Mouse (Mus musculus) limb, embryonic 15.5 days (tissue): ENCODE results near the gene Prpf6. TPM values are rescaled to one million over a fixed set of nuclear protein-coding genes. Genes with fewer than 3 reads are reported as not detected.
A peak's percentile ranks its signal among the peaks of the same experiment; 100 is the strongest.

Experiments
- ATAC-seq: fragments of 200-750 bp; cut with Nextera tagmentation; 2 replicates; pipeline ENCODE4 v1.8.0; 2017; ENCODE audit warnings: low read depth, moderate TSS enrichment; ENCODE audit not compliant: insufficient number of reproducible peaks, low FRiP score, low TSS enrichment
- H3K27ac ChIP-seq: fragments of 300-500 bp; sonication (generic); 2 replicates; pipeline ENCODE4 v1.5.1; 2015; ENCODE audit warnings: moderate library complexity, mild to moderate bottlenecking, inconsistent platforms
- H3K27me3 ChIP-seq: fragments of 300-500 bp; sonication (generic); 2 replicates; pipeline ENCODE4 v1.6.1; 2015; ENCODE audit warnings: inconsistent platforms
- H3K36me3 ChIP-seq: fragments of 300-500 bp; sonication (generic); 2 replicates; pipeline ENCODE4 v1.6.1; 2015; ENCODE audit warnings: inconsistent platforms
- H3K4me1 ChIP-seq: fragments of 300-500 bp; sonication (generic); 2 replicates; pipeline ENCODE4 v1.6.1; 2015; ENCODE audit warnings: inconsistent platforms
- H3K4me2 ChIP-seq: fragments of 300-500 bp; sonication (generic); 2 replicates; pipeline ENCODE4 v1.6.1; 2015; ENCODE audit warnings: mild to moderate bottlenecking, inconsistent platforms
- H3K4me3 ChIP-seq: fragments of 300-500 bp; sonication (generic); 2 replicates; pipeline ENCODE4 v1.5.1; 2015; ENCODE audit warnings: mild to moderate bottlenecking, inconsistent platforms
- H3K9ac ChIP-seq: fragments of 300-500 bp; sonication (generic); 2 replicates; pipeline ENCODE4 v1.6.1; 2015; ENCODE audit warnings: inconsistent platforms
- H3K9me3 ChIP-seq: fragments of 300-500 bp; sonication (generic); 2 replicates; pipeline ENCODE4 v1.6.1; 2016; ENCODE audit warnings: inconsistent platforms
- WGBS: fragments of 180-500 bp; shearing (Covaris S2); methylation state at CpG from one replicate; pipeline ENCODE4 v1.1.7; 2015; 5-methylcytosine and 5-hydroxymethylcytosine counted together
- polyA plus RNA-seq: library from polyadenylated mRNA; unstranded; fragments of >200 nt; fragmentation: Nextera tagmentation; extraction: Ambion mirVana; gene quantifications from 2 replicates; pipeline ENCODE4 v1.2.1, GENCODE M21; 2015

The Prpf6 gene
- polyA plus RNA-seq, 1 experiment from 2014 or later: 63.3 TPM

DNA sequence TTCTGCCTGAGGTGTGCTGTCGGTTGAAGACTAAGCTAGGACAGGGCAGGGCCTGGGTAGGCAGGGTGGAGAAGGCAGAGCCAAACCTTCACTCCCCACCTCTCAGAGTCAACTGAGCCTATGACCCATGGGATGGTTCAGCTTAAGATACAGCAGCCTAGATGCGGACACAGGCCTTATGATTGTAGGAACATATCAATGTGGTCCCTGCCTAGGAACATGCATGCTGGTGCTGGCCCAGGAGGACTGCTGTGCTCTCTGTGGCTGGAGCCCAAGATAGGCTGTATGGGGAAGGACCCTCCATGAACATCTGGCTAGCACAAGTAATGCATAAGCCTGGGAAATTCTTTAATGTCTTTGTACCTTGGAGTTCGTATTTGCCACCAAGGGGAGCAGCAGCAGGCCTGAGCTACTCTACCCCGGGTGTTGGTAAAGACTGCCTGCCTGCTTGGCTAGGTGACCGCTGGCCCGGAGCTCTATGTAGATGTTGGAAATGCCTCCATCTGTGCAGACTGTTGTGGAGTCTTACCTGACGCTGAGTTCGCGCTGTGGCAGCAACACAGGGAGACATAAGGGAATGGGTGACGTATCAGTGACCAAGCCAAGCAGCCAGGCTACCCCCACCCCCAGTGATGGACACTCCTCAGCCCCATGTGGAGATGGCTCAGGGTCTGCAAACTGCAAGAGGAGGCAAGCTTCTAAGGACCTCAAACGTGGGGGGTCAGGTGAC is 19.6 kb upstream of the Prpf6 start:
- 89% methylated on average over 11 of the region's 11 CpGs for WGBS
- peaks cover 5% of the 10 kb centered on the region; the same call in 1 of the 2 replicates for H3K4me1 ChIP-seq
- H3K27me3 ChIP-seq: no peaks in the 10 kb centered on the region
- H3K4me2 ChIP-seq: no peak overlapping the region
- no peak overlapping the region for H3K27ac ChIP-seq
- H3K9ac ChIP-seq: no peak overlapping the region
- H3K9me3 ChIP-seq: no peaks in the 10 kb centered on the region
- H3K4me3 ChIP-seq: no peak overlapping the region
- peaks cover 31% of the 10 kb centered on the region for H3K36me3 ChIP-seq
- no peak for ATAC-seq

DNA sequence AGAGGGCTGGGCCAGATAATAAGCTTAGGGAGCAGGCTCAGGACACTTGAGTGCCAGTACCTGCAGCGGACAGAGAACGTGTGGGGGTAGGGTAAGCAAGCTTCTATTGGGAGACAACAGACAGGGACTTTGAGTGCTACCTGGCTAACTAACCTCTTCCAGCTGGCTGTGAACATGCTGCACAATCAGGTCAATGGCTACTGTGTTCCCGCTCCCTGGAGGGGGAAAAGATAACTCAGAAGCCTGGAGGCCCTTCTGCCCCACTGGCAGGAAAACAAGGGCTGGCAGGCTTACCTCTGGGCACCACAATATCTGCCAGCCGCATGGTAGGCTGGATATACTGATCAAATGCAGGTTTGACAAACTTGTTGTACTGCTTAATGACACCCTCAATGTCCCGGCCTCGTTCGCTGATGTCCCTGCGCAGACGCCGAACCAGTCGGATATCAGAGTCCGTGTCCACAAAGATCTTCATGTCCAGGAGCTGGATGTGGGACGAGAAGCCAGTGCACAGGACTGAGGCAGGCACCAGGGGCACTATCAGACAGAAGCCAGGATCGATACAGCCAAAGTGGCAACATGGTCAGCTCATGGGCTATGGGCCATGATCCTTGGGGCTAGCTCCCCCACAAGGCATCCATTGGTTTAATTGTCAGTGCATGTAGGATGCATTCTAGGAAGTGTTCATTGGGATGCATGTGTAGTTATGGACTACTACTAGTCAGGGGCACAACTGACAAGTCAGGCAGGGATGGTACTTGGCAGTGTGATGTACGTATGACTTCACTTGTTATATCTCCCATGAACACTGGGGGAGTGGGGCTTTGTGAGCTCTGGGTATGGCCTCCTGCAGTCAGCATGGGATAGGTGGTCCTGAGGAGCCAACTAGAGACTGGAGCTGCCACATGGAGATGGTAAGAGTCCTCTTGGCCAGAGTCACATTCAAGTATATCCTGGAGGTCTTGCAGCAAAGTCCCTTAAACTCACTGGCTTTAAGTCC is 18.4 kb upstream of the Prpf6 start:
- no peak overlapping the region for H3K27ac ChIP-seq
- no peak for ATAC-seq
- H3K4me1 ChIP-seq: peaks cover 7% of the 10 kb centered on the region; the same call in 1 of the 2 replicates
- H3K4me3 ChIP-seq: no peak overlapping the region
- 91% methylated on average over 15 of the region's 15 CpGs for WGBS
- H3K36me3 ChIP-seq: peaks cover 31% of the 10 kb centered on the region
- no peak overlapping the region for H3K9ac ChIP-seq
- H3K9me3 ChIP-seq: no peaks in the 10 kb centered on the region
- H3K27me3 ChIP-seq: no peaks in the 10 kb centered on the region
- no peak overlapping the region for H3K4me2 ChIP-seq

GRCm38 (mm10) chr2:181573961-181574360 is 17.7 kb upstream of the Prpf6 start:
- H3K27ac ChIP-seq: no peak overlapping the region
- ATAC-seq: no peak
- no peaks in the 10 kb centered on the region for H3K27me3 ChIP-seq
- no peak overlapping the region for H3K4me3 ChIP-seq
- H3K9ac ChIP-seq: no peak overlapping the region
- peaks cover 8% of the 10 kb centered on the region; the same call in 1 of the 2 replicates for H3K4me1 ChIP-seq
- H3K36me3 ChIP-seq: peaks cover 31% of the 10 kb centered on the region
- 90% methylated on average over 9 of the region's 9 CpGs for WGBS
- H3K9me3 ChIP-seq: no peaks in the 10 kb centered on the region
- H3K4me2 ChIP-seq: no peak overlapping the region

GRCm38 (mm10) chr2:181574921-181575545 is 16.6 kb upstream of the Prpf6 start:
- WGBS: 94% methylated on average over 7 of the region's 7 CpGs
- ATAC-seq: no peak
- no peak overlapping the region for H3K27ac ChIP-seq

GRCm38 (mm10) chr2:181576613-181577012 is 15.1 kb upstream of the Prpf6 start:
- Histone ChIP-seq H3K9me3 (no peaks in the 10 kb centered on the region), H3K4me1 (peaks cover 18% of the 10 kb centered on the region), H3K27ac (no peak overlapping the region), H3K4me3 (no peak overlapping the region), H3K36me3 (peaks cover 31% of the 10 kb centered on the region), H3K4me2 (no peak overlapping the region), H3K9ac (no peak overlapping the region), H3K27me3 (no peaks in the 10 kb centered on the region)
- ATAC-seq: no peak
- WGBS: 91% methylated on average over 2 of the region's 2 CpGs

More at GRCm38 (mm10) chr2:181574921-181575545, 16.6 kb upstream of the Prpf6 start:
- no peak overlapping the region for H3K4me3 ChIP-seq
- peaks cover 31% of the 10 kb centered on the region for H3K36me3 ChIP-seq
- no peak overlapping the region for H3K9ac ChIP-seq
- peaks cover 15% of the 10 kb centered on the region for H3K4me1 ChIP-seq
- H3K4me2 ChIP-seq: no peak overlapping the region
- no peaks in the 10 kb centered on the region for H3K27me3 ChIP-seq
- H3K9me3 ChIP-seq: no peaks in the 10 kb centered on the region

DNA sequence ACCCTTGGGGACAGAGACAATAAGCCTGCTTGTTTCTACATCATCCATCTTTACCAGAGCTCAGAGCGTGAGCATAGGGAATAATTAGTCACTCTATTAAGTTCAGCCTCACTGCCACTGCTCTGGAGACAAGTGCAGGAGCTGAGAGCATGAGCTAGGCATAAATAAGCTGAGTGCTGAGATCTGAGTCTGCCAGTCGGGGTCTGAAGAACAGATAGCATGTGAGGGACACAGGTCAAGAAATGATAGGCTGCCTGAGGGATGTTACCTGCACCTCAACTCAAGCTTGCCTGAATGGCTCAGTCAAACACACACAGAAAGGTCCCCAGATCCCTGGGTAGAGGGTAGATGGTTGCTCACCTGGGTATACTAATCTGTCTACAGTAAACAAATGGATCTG is 14.5 kb upstream of the Prpf6 start:
- 69% methylated on average over 2 of the region's 2 CpGs for WGBS

DNA sequence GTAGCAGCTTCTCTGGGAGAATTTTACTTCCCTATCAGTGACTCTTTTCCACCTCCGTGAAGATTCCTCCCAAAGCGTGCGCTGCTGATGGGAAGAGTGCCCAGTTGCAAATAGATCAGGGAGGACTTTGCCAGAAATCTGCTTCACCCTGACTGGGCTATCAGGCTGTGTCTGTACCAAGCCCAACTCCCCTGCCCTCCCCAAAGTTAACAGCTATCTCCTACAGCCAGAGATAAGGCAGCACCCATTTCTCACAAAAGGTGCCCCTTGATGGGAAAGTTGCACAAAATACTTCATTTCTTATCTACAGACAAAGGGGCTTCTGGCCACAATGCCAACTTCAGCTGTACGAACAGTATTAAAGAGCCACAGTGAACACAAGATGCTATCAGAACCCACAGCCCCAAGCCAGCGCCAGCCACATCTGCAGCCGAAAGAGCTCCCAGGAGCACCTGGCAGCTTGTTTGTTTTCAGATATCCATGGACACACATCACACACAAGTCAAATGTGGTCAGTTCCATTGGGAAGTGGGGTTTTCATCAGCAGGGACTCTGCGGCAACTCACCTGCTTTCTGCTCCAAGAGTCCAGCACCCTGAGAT is 13.6 kb upstream of the Prpf6 start:
- no peak for ATAC-seq
- 82% methylated on average over 7 of the region's 7 CpGs for WGBS
- peaks cover 17% of the 10 kb centered on the region for H3K36me3 ChIP-seq
- H3K9ac ChIP-seq: no peak overlapping the region
- no peak overlapping the region for H3K27ac ChIP-seq
- H3K4me3 ChIP-seq: no peak overlapping the region
- H3K9me3 ChIP-seq: no peaks in the 10 kb centered on the region
- peaks cover 18% of the 10 kb centered on the region for H3K4me1 ChIP-seq
- H3K27me3 ChIP-seq: no peaks in the 10 kb centered on the region
- no peak overlapping the region for H3K4me2 ChIP-seq

More for the DNA sequence above, 14.5 kb upstream of the Prpf6 start:
- H3K27me3 ChIP-seq: no peaks in the 10 kb centered on the region
- no peaks in the 10 kb centered on the region for H3K9me3 ChIP-seq
- H3K4me2 ChIP-seq: no peak overlapping the region
- H3K36me3 ChIP-seq: peaks cover 27% of the 10 kb centered on the region
- no peak overlapping the region for H3K4me3 ChIP-seq
- H3K9ac ChIP-seq: no peak overlapping the region
- H3K27ac ChIP-seq: no peak overlapping the region
- peaks cover 18% of the 10 kb centered on the region for H3K4me1 ChIP-seq
- no peak for ATAC-seq

DNA sequence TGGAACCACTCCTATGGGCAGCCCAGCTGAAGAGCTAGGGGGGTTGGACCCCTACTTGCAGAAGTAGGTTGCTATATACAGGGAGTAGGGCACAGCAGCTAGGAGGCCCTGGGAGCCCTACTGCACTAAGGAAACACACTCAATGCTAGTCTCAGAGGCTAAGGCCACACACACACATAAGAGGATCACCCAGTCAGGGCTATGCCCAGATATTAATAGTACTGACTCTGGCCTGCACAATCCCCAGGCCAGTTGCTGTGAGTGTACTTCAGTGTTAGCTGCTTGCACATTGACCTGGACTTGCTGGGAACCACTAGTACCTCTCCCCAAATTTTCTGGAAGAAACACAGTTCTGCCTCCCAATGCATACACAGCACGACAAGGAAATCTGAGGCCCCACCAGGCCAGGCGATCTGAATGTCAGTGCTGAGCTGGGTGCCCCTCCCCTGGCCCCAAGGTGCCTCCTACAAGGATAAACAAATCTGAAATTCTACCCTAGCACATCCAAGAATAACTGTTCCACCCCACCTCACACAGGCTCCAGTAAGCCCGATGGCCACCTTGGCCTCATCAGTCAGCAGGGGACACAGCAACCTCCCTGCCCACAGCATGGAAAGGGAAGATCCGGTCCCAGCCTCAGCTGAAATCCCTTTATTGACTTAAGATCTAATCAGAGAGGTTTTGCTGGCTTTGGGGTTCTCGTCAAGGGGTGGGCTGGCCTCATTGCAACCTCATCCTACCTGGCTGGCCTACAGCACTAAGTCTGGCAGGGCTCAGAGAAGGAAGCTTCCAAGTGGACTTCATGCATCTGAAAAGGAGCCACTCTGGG is 12.7 kb upstream of the Prpf6 start:
- Histone ChIP-seq H3K4me1 (peaks cover 18% of the 10 kb centered on the region), H3K4me2 (no peak overlapping the region), H3K4me3 (no peak overlapping the region), H3K27me3 (no peaks in the 10 kb centered on the region), H3K9me3 (no peaks in the 10 kb centered on the region), H3K27ac (no peak overlapping the region), H3K36me3 (peaks cover 15% of the 10 kb centered on the region), H3K9ac (no peak overlapping the region)
- ATAC-seq: no peak
- WGBS: 71% methylated on average over 5 of the region's 5 CpGs

- Histone ChIP-seq H3K27ac (no peak overlapping the region), H3K4me1 (peaks cover 18% of the 10 kb centered on the region), H3K27me3 (no peaks in the 10 kb centered on the region), H3K9me3 (no peaks in the 10 kb centered on the region), H3K36me3 (peaks cover 15% of the 10 kb centered on the region), H3K4me3 (no peak overlapping the region), H3K9ac (no peak overlapping the region), H3K4me2 (no peak overlapping the region)
- ATAC-seq: no peak
- 79% methylated on average over 1 of the region's 1 CpGs for WGBS
These were observed 12.0 kb upstream of the Prpf6 start for GRCm38 (mm10) chr2:181579681-181580080.

- Histone ChIP-seq H3K9ac (peak overlapping the region; percentile 39; the same call in 1 of the 2 replicates), H3K4me2 (peak overlapping the region; percentile 94), H3K4me3 (peak overlapping the region; percentile 78), H3K4me1 (peaks cover 18% of the 10 kb centered on the region), H3K27ac (peak overlapping the region; percentile 95; the same call in 1 of the 2 replicates), H3K9me3 (no peaks in the 10 kb centered on the region), H3K36me3 (peaks cover 20% of the 10 kb centered on the region), H3K27me3 (no peaks in the 10 kb centered on the region)
- no peak for ATAC-seq
- 62% methylated on average over 5 of the region's 5 CpGs for WGBS
These were observed 11.4 kb upstream of the Prpf6 start for GRCm38 (mm10) chr2:181580131-181580772.
